Mouse (Mus musculus) lung, postnatal 0 days (tissue): ENCODE results near the gene Mrnip. TPM values are rescaled to one million over a fixed set of nuclear protein-coding genes. Genes with fewer than 3 reads are reported as not detected.

ENCODE experiments used
- ATAC-seq: fragments of 200-750 bp; cut with Nextera tagmentation; 2 replicates; pipeline ENCODE4 v1.8.0; 2017; ENCODE audit warnings: moderate library complexity
- DNase-seq: peaks from one replicate; pipeline ENCODE4 v3.0.0-alpha.2; 2016; ENCODE audit warnings: low spot score
- H3K27ac ChIP-seq: fragments of 300-500 bp; sonication (generic); 2 replicates; pipeline ENCODE4 v1.5.1; 2014; ENCODE audit warnings: antibody characterized with exemption, mild to moderate bottlenecking, low read length, mixed read lengths
- H3K27me3 ChIP-seq: fragments of 300-500 bp; sonication (generic); replicated peaks from 2 replicates; pipeline ENCODE4 v1.6.1; 2014; ENCODE audit warnings: low read length, mixed read lengths; ENCODE audit not compliant: insufficient read depth
- H3K36me3 ChIP-seq: fragments of 300-500 bp; sonication (generic); 2 replicates; pipeline ENCODE4 v1.6.1; 2014; ENCODE audit warnings: low read length, mixed read lengths; ENCODE audit not compliant: insufficient read depth
- H3K4me1 ChIP-seq: fragments of 300-500 bp; sonication (generic); 2 replicates; pipeline ENCODE4 v1.6.1; 2014; ENCODE audit warnings: antibody characterized with exemption, low read depth, low read length, mixed read lengths; ENCODE audit not compliant: insufficient read depth
- H3K4me2 ChIP-seq: fragments of 300-500 bp; sonication (generic); replicated peaks from 2 replicates; pipeline ENCODE4 v1.6.1; 2014; ENCODE audit warnings: low read depth, mild to moderate bottlenecking, low read length, moderate library complexity, mixed read lengths
- H3K4me3 ChIP-seq: fragments of 300-500 bp; sonication (generic); 2 replicates; pipeline ENCODE4 v1.5.1; 2014; ENCODE audit warnings: low read depth, low read length
- H3K9ac ChIP-seq: fragments of 300-500 bp; sonication (generic); replicated peaks from 2 replicates; pipeline ENCODE4 v1.6.1; 2014; ENCODE audit warnings: low read depth, mild to moderate bottlenecking
- H3K9me3 ChIP-seq: fragments of 300-500 bp; sonication (generic); 2 replicates; pipeline ENCODE4 v1.6.1; 2016; ENCODE audit warnings: low read length, mixed read lengths
- CTCF ChIP-seq: IDR thresholded peaks from 2 replicates; pipeline ENCODE4 v1.5.1; 2016; ENCODE audit warnings: antibody characterized with exemption, mild to moderate bottlenecking
- EP300 ChIP-seq: IDR thresholded peaks from 2 replicates; pipeline ENCODE4 v1.6.1; 2016; ENCODE audit warnings: antibody characterized with exemption, mild to moderate bottlenecking, control low read depth
- WGBS: fragments of 180-500 bp; shearing (Covaris S2); extraction: QIAGEN DNeasy Blood & Tissue Kit; methylation state at CpG from one replicate; pipeline ENCODE4 v1.1.7; 2014; 5-methylcytosine and 5-hydroxymethylcytosine counted together
- polyA plus RNA-seq: library from polyadenylated mRNA; unstranded; fragments of >200 nt; fragmentation: Nextera tagmentation; extraction: Ambion mirVana; gene quantifications from 2 replicates; pipeline ENCODE4 v1.2.1, GENCODE M21; 2015

The Mrnip gene
- polyA plus RNA-seq, 1 experiment from 2014 or later: 9.0 TPM

DNA sequence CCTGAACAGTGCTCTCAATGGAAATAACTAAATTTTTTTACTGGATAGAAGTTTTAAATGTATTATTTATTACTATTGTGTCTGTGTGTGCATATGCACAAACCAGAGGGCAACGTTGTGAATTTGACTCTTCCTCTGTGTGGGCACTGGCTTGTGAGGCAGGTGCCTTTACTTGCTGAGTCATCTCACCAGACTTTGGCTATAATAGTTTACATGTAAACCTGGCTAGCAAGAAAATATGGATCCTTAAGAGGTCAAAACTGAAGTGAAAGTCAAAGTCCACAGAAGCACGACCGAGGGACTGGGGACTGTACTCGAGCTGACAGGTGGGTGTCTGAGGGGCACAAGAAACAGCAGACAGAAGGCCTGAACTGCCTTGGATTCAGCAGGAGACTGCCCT lies 8.5 kb downstream of the Mrnip start:
- Histone ChIP-seq H3K9me3 (no peaks in the 10 kb centered on the region), H3K36me3 (no peaks in the 10 kb centered on the region), H3K27ac (no peak overlapping the region), H3K4me3 (no peak overlapping the region), H3K4me2 (no peak overlapping the region), H3K4me1 (no peaks in the 10 kb centered on the region), H3K27me3 (no peaks in the 10 kb centered on the region), H3K9ac (no peak overlapping the region)
- 76% methylated on average over 4 of the region's 4 CpGs for WGBS
- no peak for ATAC-seq
- TF ChIP-seq EP300: no peak
- TF ChIP-seq CTCF: no peak
- no peak for DNase-seq

DNA sequence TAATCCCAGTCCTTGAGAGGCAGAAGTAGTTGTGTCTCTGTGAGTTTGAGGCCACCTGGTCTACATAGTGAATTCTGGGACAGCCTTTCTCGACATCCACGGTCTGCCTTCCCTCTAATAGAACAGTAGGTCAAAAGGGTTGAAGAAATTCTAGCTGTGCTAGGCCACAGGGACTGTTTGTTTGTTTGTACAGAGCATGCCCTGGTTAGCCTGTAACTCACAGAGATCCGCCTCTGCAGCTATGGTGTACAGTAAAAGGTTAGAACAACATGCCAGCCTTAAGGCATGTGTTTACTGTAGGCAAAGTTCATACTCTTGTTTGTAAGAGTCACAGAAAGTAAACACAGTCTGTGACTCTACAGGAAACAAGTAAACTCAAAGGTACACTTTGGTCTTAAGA lies 10.5 kb downstream of the Mrnip start:
- Histone ChIP-seq H3K36me3 (no peaks in the 10 kb centered on the region), H3K9ac (no peak overlapping the region), H3K27me3 (no peaks in the 10 kb centered on the region), H3K4me1 (no peaks in the 10 kb centered on the region), H3K4me2 (no peak overlapping the region), H3K9me3 (no peaks in the 10 kb centered on the region), H3K27ac (no peak overlapping the region), H3K4me3 (no peak overlapping the region)
- DNase-seq (no peak), ATAC-seq (no peak)
- TF ChIP-seq CTCF (no peak), EP300 (no peak)
- 52% methylated on average over 3 of the region's 3 CpGs for WGBS

DNA sequence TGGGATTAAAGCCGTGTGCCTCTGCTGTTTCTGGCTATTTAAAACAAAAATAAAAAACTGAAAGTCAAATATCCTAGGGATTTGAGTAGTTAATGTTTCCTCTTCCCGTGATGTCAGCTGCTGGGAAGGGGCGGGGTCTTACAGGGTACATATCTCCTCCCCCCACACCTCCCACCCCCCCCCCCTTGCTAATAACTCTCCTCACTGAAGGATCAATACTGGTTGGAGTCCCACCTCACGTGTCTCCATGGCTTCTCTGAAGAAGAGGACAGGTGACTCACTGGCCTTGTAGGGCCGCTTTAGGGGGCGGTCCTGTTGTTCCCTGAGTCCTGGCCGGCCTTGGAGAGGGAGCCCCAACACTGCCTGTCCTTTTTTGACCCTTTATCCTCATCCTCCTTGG lies 14.4 kb downstream of the Mrnip start:
- no peaks in the 10 kb centered on the region for H3K4me1 ChIP-seq
- ATAC-seq (no peak), DNase-seq (no peak)
- H3K27me3 ChIP-seq: no peaks in the 10 kb centered on the region
- H3K27ac ChIP-seq: no peak overlapping the region
- H3K4me3 ChIP-seq: no peak overlapping the region
- no peaks in the 10 kb centered on the region for H3K9me3 ChIP-seq
- 63% methylated on average over 7 of the region's 7 CpGs for WGBS
- H3K36me3 ChIP-seq: no peaks in the 10 kb centered on the region
- no peak overlapping the region for H3K4me2 ChIP-seq
- H3K9ac ChIP-seq: no peak overlapping the region
- no peak for TF ChIP-seq CTCF

DNA sequence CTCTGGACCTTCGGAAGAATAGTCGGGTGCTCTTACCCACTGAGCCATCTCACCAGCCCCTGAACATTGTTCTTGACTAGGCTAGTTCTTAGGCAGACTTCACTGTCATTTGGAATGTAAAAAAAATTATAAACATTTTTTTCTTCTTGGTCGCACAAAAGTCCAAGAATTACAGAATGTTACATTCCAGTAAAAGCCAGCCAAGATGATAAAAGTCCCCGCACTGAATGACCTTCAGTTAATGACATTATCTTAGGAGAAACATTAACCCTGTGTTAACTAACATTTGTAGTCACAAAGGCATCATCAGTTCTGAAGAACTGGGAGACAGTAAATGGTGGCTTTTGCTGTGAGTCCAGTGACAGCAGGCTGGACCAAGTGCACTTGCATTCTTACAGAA lies 16.1 kb downstream of the Mrnip start:
- 57% methylated on average over 4 of the region's 4 CpGs for WGBS
- ATAC-seq: no peak
- H3K4me1 ChIP-seq: no peaks in the 10 kb centered on the region

DNA sequence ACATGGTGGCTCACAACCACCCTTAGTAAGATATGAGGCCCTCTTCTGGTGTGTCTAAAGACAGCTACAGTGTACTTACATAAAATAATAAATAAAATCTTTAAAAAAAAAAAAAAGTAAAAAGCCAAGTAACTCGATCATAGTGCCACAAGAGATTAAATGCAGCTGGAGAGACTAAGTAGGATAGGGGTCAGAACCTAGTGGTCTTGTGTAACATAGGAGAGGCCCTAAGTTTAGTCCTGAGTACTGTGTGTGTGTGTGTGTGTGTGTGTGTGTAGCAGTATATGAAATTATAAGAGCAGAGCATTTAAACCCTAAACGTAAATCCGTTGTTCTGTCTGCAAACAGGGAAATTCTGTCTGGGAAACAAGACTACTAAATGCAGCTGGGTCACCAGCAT lies 18.0 kb downstream of the Mrnip start:
- Histone ChIP-seq H3K4me1 (no peaks in the 10 kb centered on the region), H3K9ac (no peak overlapping the region), H3K4me2 (no peak overlapping the region), H3K27me3 (no peaks in the 10 kb centered on the region), H3K27ac (no peak overlapping the region), H3K4me3 (no peak overlapping the region), H3K36me3 (no peaks in the 10 kb centered on the region), H3K9me3 (no peaks in the 10 kb centered on the region)
- peak; percentile 56 for ATAC-seq
- peak; percentile 52 for DNase-seq
- TF ChIP-seq CTCF (no peak), EP300 (no peak)
- WGBS: 77% methylated on average over 3 of the region's 3 CpGs

More for the DNA sequence above, 16.1 kb downstream of the Mrnip start:
- DNase-seq: no peak
- Histone ChIP-seq H3K27ac (peak overlapping the region; percentile 33; the same call in 1 of the 2 replicates), H3K4me3 (no peak overlapping the region), H3K27me3 (no peaks in the 10 kb centered on the region), H3K4me2 (no peak overlapping the region), H3K9ac (no peak overlapping the region), H3K36me3 (no peaks in the 10 kb centered on the region), H3K9me3 (no peaks in the 10 kb centered on the region)
- TF ChIP-seq EP300: no peak
- TF ChIP-seq CTCF: no peak

DNA sequence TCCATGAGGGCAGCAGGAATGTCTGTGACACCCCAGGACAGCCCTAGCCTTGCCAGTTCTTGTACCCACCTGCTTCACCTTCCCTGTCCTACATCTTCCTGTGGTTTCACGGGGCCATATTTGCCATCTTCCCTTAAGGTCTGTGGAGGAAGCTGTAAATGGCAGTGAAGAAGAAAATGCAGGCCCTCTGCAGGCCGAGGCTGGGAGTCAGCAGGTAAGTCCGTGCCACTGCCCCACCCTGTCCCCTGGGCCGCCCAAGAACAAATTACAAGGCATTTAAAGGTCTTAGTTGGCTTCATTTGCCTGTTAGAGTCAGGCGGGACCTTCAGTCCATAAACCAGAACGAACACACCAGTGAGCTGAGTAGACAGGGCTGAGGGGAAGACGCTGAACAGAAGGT lies 19.8 kb downstream of the Mrnip start:
- DNase-seq (no peak), ATAC-seq (no peak)
- Histone ChIP-seq H3K4me3 (no peak overlapping the region), H3K27ac (no peak overlapping the region), H3K27me3 (no peaks in the 10 kb centered on the region), H3K9me3 (no peaks in the 10 kb centered on the region), H3K4me1 (no peaks in the 10 kb centered on the region), H3K36me3 (peaks cover 2% of the 10 kb centered on the region; the same call in 1 of the 2 replicates), H3K9ac (no peak overlapping the region), H3K4me2 (no peak overlapping the region)
- TF ChIP-seq CTCF (peak; percentile 19; the same call in 1 of the 2 replicates), EP300 (no peak)
- 67% methylated on average over 7 of the region's 7 CpGs for WGBS

DNA sequence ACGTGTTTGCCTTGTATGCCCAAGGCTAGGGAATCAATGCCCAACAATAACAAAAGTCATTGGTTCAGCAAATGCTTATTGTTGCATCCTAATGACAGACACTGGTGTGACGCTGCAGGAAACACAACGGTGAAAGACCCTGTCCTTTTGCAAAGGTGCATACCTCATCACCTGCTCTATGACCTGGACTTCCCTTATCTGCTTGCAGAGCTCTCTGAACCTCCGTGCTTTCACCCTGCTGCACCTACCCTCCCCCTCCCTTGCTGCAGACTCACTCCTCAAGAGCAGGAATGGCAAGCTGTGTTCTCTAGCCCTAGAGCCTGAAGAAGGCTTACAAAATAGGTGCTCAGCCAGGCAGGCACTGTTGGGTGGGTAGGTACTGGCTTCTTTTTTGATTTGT lies 20.5 kb downstream of the Mrnip start:
- no peak overlapping the region for H3K4me2 ChIP-seq
- no peak overlapping the region for H3K4me3 ChIP-seq
- TF ChIP-seq CTCF (no peak), EP300 (no peak)
- no peak overlapping the region for H3K27ac ChIP-seq
- DNase-seq (no peak), ATAC-seq (no peak)
- H3K27me3 ChIP-seq: no peaks in the 10 kb centered on the region
- peaks cover 10% of the 10 kb centered on the region for H3K36me3 ChIP-seq
- no peak overlapping the region for H3K9ac ChIP-seq
- H3K9me3 ChIP-seq: no peaks in the 10 kb centered on the region
- no peaks in the 10 kb centered on the region for H3K4me1 ChIP-seq
- 59% methylated on average over 4 of the region's 4 CpGs for WGBS
